1 mouse cellular context compared by ENCODE assay signal in the genomic region with DNA sequence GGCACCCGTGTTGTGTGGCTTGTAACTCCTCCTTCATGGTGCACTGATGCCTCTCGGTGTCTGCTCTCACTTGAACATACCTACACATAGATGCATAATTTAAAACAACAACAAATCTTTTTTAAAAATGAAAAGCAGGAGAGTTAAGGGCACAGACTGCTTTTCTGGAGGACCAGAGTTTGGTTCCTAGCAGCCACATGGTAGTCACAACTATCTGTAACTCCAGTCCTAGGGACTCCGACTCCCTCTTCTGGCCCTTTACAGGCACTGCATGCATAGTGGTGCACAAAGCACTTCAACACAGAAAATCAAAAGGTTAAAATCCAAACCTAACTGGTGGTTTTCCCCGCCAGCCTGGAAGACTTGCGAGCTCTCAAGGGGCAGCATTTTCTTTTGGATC.
TF ChIP-seq lines count a peak whose summit lies in the region.

No protein-coding gene starts in this region.

TF ChIP-seq in MEL, 35 proteins besides CTCF, POLR2A, EP300 and RAD21:
- TF ChIP-seq SMC3 (IDR thresholded peaks at IDR 0.05; ENCODE audit: low read depth, low read length), result 0 out of 2 replicates have a peak, but pooled peaks have one; percentile 7
- TF ChIP-seq MXI1 (IDR thresholded peaks at IDR 0.05; ENCODE audit: low read depth, low read length), result no peak
TF ChIP-seq in MEL: peak in this region for 1.
